Mouse (Mus musculus) spleen, postnatal 4 days (tissue): ENCODE results near the gene Sdccag8.
"Not testable (repeated sequence)": the region's sequence is repeated elsewhere in the genome, so short reads cannot be mapped to it uniquely, and the experiment has no call there.

Experiments
- DNase-seq, 2 experiments: peaks; one replicate each; pipeline ENCODE4 v3.0.0; 2022; ENCODE audit warnings: low spot score in 2 of 2

The Sdccag8 gene

DNA sequence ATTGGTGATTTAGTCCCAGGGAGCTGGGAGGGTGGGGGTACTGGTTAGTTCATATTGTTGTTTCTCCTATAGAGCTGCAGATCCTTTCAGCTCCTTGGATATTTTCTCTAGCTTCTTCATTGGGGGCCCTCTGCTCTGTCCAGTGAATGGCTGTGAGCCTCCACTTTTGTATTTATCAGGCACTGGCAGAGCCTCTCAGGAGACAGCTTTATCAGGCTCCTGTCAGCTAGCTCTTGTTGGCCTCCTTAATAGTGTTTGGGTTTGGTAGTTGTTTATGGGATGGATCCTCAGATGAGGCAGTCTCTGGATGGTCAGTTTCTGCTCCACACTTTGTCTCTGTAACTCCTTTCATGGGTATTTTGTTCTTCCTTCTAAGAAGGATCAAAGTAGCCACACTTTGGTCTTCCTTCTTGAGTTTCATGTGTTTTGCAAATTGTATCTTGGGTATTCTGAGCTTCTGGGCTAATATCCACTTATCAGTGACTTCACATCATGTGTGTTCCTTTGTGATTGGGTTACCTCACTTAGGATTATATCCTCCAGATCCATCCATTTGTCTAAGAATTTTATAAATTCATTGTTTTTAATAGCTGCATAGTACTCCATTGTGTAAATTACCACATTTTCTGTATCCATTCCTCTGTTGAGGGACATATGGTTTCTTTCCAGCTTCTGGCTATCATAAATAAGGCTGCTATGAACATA is 127.0 kb downstream of the Sdccag8 start:
- not testable (repeated sequence) for DNase-seq

DNA sequence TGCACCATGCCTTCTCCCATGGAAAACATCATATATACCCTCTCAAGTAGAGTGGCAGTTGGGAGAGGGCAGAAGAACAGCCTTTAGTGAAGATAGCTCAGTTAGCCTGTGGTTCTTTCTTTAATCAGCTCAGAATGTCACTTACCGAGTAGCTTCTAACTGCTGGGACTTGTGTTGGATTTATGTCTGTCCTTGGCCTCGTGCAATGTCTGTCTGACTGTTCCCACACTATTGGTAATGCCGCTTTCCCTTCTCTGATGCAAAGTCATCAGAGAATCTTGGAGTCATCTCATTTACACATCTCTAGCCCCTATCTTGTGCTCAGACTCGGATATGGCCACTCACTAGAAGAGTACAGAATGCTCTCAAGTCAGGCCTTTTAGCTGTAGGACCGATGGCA is 128.7 kb downstream of the Sdccag8 start:
- peak in 1 of 2 experiments; percentile 20 for DNase-seq

DNA sequence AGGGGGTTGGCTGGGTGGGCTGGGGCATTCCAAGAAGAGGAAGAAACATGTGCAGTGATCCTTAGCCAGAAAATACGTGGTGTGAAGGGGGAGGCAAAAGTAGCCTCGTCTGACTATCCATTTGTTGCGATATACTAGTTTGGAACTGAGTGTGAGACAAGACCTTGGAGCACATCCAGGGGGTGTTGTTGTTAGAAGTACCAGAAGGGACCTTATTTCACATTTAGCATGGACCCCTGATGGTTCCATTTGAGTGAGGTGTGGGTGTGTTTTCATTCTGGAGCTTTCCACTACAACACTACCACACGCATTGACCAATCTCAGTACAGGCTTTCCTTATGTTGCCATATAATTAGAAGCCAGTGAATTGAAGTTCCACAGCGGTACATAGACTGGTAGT is 129.5 kb downstream of the Sdccag8 start:
- DNase-seq = peak in 1 of 2 experiments; percentile 49

DNA sequence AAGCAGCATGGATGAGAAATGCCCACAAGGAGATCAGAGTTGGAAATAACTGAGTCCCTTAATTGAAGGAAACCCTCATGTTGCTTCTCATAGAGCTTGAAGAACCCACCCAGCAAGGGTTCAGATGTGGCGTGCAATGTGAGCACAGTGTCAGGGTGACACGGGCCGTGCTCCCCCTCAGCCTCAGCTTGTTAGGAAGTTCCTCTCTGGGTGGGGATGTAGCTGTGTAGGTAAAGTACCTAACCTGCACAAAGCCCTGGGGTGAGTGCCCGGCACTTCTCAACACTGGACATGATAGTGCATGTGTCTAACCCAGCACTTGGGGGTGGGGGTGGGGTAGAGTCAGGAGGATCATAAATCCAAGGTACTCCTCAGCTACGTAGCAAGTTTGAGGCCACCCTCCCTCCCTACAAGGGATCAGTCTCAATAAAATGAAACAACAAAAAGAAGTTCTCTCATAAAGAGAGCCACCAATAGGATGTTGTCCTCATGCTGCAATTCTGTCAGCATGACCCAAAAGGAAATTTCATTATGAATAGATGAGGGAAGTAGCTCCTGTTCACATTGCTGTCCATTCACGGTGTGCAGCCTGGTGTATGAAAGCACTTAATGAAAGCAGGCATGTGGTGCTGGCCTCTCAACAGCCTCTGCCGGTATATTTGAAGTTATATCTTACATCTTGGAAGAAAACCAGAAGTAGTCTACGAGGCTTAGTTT is 130.2 kb downstream of the Sdccag8 start:
- DNase-seq = no peak

DNA sequence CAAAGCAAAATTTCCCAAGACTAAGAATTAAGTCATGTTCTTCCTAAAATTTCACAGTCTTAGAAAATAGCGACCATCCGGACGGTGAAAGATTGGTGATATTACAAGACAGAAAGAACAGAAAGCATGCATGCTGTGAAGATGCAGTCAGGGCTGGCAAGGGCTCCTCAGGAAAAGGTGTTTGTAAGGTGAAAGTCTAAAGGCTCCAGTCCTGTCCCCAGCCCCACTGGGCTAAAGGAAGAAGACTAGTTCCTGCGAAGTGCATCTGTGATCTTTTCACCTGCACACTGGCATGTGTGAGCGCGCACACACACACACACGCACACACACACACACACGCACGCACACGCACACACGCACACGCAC is 130.7 kb downstream of the Sdccag8 start:
- DNase-seq = no peak

DNA sequence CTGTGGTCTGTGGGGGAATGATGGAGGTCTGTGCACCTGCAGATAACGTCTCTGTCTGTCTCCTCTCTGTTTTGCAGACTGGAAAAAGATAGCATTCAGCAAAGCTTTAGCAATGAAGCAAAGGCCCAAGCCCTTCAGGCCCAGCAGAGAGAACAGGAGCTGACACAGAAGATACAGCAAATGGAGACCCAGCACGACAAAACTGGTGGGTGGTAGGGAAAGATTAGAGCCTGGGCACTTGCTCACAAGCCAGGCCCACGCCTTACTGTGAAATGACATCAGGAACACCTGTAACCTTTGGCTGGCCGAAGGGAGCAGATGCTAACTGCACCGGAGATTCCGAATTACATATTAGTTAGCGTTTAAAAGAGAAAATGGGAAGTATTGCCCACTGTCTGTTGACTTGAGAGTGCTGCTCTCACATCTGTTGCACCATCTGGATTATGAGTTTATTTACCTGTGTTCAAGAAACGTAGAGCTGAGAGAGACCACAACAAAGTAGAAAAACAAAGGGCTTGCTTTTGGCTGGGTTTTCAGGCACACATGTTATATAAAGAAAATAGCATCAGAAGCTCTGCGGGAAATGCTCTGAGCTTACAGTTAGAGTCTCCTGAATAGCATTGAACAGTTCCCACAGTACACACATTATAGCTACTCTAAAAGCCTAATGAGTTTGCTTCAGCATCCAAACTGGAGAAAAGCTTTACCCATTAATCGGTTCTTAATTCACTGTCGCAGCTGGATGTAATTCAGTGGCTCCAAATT is 131.8 kb downstream of the Sdccag8 start:
- no peak for DNase-seq

DNA sequence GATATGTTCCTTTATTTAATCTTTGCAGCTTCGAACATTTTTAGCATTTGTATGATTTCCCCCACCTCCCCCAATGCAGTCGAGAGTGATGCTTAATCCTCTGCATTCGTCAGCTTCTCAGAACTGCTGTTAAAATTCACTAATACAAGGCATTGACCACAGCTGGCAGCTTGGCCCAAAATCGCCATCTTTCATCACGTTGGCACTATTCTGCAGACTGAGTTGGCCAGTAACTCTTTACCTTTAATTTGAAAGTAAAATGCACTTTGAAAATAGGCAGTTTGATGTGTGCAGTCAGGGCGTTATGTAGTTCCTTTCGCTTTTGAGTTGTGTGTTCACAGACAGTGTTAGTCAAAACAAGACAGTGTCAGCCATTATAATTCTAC is 132.3 kb downstream of the Sdccag8 start:
- no peak for DNase-seq

DNA sequence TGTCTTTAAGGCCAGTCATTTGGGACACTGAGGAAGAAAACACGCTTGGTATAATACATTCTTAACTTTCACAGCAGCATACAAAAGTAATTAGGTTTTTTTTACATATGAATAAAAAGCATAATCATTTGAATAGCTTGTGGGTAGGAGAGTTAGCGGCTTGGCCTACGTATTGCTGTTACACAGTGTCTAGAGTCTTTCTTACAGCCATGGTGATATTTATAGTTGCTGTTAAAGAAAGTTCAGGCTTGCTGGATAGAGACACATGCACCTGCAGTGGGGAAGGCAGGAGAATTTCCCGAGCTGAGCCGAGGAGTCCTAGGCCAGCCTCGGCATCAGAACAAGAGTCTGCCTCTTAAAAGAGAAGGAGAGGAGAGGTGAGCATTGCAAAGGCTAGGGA is 134.4 kb downstream of the Sdccag8 start:
- no peak for DNase-seq

DNA sequence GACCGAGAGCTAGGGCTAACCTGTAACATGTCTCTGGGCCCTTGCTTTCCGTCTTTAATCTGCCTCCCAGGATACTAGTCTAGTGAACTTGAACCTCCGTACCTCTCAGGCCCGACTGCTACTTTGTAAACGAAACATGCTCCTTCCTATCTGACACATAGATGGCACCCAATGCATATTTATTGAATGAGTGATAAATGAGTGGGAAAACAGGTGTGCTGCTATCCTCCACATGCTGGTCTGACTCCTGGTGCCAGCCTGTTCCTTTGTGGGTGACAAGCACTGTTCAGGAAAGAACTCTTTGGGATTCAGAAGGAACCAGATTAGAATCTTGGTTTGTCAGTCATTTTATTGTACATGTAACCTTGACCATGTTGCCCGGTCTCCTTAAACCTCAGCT is 134.9 kb downstream of the Sdccag8 start:
- no peak for DNase-seq

DNA sequence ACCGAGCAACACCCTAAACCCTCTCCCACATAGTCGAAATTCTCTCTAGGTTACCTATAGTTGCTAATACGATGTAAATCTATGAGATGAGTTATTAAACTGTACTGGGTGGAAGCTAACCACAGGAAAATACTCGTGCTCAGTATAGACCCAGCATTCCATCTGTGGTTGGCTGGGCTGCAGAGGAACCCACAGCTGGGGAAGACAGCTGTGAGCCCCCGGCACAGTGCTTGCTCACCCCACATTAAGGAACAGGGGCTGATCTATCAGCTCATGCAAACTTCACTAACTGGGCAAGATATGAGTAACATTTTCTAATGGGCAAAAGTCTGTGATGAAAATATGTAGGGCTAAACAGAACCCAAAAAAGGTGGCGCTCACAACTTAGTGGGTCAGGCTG is 135.6 kb downstream of the Sdccag8 start:
- no peak for DNase-seq

DNA sequence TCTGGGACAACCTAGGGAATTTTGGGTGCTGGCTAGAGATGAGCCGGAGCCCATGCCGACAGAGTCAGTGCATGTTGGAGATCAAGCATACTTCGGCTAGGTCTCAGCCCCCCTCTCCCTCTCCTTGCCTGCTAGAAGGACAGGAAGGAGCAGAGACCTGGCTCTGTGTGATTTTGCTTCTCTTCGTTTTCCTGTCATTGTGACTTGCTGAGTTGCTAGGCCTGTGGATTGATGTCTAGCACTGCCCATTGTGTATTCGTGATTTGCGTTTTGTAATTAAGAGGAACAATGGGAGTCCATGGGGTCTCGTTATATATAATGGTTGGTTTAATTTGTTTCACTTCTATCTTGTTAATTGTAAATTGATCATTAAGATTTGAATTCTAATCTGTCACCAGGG is 137.4 kb downstream of the Sdccag8 start:
- DNase-seq = no peak

DNA sequence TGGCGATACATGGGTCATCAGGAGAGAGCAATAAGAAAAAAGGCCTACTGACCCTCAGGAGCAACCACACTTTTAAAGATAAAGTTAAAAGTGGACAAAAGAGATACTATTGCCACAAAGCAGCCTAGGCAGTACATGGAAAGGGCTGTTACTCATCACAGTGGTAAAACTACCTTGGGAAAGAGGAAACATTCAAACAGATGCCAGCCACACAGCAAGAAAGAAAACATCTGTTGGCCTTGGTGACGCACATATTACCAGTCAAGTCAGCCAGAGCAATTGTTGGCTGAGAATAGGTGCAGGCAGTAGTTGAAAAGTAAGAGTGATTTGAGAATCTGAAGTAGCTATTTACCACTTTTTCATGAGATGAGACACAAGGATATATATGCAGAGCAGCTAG is 143.9 kb downstream of the Sdccag8 start:
- DNase-seq = no peak

DNA sequence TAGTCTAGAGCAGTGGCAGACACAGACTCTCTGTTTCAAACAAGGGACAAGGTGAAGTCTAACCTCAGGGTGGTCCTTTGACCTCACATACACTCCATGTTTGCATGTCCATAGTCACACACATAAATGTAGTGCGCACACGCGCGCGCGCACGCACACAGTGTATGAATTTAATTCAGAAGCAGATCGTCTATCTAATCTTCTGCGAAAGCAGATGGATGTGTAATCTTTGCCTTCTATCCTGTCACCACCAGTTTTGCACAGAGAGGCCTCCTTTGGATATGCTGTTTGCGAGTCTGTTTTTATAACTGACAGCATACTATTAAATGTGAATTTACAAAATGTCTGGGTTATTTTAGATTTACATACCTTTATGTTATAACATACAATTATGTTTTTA is 147.3 kb downstream of the Sdccag8 start:
- no peak for DNase-seq

DNA sequence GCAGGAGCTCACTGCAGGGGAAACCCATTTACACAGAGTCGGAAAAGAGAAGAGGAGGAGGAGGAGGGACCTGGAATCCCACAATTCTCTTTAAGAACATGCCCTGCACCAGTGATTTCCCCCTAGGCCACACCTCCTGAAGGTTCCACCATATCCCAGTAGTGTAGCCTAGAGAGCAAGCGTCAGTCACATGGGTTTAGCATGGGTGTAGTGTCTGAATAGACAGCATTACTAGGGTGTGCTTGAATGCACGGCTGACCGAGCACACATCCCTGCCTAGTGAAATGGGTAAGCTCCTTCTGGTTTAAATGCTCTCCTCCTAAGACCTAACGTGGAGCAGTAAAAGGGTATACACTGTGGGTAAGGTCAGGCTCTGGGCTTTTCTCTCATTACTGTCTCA is 148.4 kb downstream of the Sdccag8 start:
- DNase-seq = no peak

DNA sequence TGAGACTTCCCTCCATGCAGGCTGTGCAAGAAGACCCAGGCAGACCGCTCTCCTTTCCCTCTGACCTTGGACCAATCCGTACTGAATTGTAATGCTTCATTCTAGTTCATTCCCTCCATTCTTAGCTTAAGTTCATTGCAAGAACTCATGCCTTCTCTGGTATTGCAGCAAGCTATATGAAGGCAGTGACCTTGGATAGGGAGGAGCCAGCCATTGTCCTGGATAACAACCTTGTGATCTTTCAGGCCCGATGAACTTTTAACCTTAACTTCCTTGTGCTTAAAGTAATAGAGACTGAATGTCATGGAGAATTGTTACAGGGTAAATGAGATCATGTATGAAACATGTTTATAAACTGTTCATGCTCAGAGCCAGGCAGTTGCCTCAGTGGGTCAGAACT is 152.8 kb downstream of the Sdccag8 start:
- DNase-seq = no peak

DNA sequence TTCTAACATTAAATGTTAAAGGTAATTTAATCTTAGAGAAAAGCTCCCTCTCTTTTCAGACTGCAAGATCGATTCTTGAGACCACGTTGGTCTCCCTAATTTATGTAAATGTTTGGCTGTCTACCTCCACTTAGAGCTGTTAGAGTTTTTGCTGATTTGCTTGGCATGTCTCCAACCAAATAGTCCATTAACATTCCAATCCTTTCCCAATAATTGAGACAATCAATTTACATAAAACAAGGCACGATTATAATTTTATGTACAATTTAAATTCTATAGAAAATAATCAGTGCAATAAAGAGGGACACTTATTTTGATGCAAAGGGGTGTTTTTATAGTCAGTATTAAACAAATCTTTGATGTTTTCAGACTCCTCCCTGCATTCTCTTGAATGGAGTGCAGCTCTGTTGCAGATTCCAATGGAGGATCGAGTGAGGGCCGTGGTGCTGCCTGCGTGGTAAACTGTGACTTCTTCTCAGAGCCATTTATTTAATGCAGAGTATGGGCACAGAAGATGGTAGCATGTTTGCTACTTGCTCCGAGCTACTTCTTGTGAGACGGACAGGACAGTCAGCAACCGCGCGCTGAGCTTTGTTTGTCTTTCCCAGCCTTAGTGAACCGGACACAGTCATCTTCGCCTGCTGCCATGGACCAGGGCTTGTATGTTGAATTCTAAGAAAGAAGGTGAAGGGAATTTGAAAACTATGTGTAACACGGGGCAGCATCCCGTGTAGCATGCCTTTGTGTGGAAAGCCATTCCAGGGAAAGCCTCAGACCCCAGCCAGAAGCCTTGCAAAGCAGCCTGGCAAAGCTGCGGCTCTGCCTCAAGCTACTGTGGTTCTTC is 156.4 kb downstream of the Sdccag8 start:
- no peak for DNase-seq

DNA sequence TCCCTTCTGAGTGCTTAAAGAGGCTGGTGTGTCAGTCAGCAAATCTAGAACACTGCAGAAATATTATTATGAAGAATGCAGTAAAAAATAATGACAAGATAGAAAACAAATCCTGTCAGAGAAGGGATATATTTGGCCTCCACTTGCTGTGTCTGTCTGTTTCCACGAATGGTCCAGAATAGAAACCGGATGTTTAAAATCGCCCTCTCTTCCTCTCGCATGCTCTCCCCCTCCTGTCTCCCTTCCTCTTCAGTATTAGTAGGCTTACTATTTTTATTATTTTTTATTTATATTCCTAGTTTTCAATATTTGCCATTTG is 157.0 kb downstream of the Sdccag8 start:
- no peak for DNase-seq

DNA sequence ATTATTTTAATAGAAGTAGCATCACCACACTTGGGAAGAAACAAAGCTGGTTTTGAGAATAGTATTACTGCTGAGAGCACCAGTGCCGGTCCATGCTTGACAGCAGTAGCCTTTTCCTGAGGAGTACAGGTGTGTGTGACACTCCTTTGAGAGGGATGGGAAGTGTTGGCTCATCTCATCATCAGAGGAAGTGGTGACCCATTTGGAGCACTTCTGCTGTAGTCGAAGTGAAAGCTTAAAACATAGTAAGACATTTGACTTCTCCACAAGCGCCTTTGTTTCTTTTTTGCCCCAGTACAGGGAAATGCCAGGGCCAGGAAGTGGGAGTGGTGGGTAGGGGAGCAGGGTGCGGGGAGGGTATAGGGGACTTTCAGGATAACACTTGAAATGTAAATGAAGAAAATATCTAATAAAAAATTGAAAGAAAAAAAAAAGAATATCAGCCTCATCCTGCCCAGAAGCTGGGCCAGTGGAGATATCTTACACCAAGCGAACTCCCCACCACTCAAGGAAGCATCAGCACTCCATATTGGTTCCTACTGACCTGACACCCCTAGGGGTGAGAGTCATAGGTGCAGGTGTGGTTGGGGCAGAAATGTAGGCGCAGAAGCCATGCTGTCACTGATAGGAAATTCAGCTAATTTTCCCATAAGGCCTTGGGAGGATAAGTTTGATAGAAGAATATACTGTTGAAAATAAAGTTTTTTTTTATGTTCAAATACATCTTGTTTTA is 159.1 kb downstream of the Sdccag8 start:
- no peak for DNase-seq

DNA sequence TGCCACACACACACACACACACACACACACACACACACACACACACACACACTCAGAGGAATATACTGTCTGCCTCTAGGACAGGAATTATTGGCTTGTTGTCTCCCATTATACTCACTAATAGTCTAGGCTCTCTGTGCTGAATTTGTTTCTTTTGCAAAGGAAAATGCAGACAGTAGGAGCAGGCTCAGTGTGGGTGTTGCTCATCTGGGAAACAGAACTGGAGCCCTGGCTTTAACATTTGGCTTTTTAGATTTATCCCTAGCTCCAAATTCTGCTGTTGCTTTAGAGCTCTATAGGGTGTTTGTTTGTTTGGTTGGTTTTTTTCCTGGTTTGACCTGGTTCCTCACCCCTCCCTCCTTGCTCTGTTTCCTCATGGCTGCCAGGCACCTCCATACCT is 164.8 kb downstream of the Sdccag8 start:
- no peak for DNase-seq

DNA sequence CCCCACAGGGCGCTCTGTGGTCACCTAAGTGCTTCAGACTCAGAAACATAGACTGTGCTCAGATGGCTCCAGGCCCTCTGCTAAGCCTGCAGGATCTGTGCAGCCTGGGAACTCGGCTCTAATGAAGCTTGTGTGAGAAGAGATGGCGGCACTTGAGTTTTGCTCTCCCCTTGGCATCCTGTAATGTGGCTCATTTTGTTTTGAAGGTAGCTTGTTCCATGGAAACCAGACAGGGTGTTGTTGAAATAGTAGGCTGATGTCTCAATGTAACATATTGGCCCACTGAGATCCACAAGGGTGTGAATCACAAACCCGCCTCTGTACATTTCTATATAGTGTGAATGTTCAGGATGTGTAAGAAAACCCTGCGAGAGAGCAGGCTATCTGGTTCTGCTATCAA is 165.7 kb downstream of the Sdccag8 start:
- DNase-seq = no peak

DNA sequence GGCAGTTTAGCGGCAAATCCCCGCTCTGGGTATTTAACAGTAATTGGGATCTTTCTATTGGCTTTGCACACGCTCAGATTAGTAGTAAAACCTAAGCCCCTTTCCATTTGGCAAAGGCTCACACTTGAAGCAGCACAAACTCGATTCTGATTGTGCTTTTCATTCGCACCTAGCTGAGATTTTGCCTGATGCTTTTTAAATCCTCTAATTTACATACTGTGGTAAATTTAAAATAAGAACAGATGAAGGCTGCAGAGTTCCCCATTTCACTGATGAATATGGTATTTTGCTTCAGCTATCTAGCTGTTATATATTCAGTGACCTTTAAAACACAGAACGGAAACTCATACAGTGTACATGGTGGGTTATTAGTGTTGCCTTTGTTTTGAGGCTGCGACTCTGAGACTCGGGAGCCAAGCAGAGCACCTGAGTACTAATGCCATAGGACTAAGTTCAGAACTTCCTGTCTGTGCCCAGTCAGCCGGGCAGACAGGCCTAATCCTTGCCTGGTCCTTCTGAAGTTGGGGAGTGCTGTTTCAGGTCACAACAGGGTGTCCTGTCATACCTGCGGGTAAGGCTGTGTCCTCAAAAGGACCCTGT is 166.4 kb downstream of the Sdccag8 start:
- no peak for DNase-seq
